Mouse (Mus musculus): ENCODE data around the gene Myo1b. TPM values are rescaled to one million over a fixed set of nuclear protein-coding genes. Genes with fewer than 3 reads are reported as not detected.

The Myo1b gene
- polyA plus RNA-seq, 1 experiment from 2014 or later, result 104 TPM

- 76% methylated on average over 5 of the region's 5 CpGs for WGBS
- Histone ChIP-seq H3K4me1 (ENCODE audit: control insufficient read depth, insufficient read depth, low read length) (no peaks in the 10 kb centered on the region), H3K27me3 (ENCODE audit: control insufficient read depth, insufficient read depth, low read length) (no peaks in the 10 kb centered on the region), H3K4me2 (no peak overlapping the region), H3K9ac (ENCODE audit: low read length) (no peak overlapping the region), H3K9me3 (ENCODE audit: control insufficient read depth, low read length) (no peaks in the 10 kb centered on the region), H3K27ac (ENCODE audit: low read depth, low read length) (no peak overlapping the region), H3K36me3 (ENCODE audit: control insufficient read depth, insufficient read depth, low read length) (no peaks in the 10 kb centered on the region), H3K4me3 (ENCODE audit: low read depth, low read length) (no peak overlapping the region)
- DNase-seq (ENCODE audit: low spot score, missing footprints) (peak; percentile 79), ATAC-seq (ENCODE audit: low FRiP score) (no peak)
These were observed 14.7 kb upstream of the Myo1b start for GRCm38 (mm10) chr1:51930584-51930983.

- DNase-seq (ENCODE audit: low spot score, missing footprints) (no peak), ATAC-seq (ENCODE audit: low FRiP score) (no peak)
- no peaks in the 10 kb centered on the region for H3K9me3 ChIP-seq (ENCODE audit: control insufficient read depth, low read length)
- H3K4me2 ChIP-seq, result no peak overlapping the region
- no peaks in the 10 kb centered on the region for H3K4me1 ChIP-seq (ENCODE audit: control insufficient read depth, insufficient read depth, low read length)
- no peaks in the 10 kb centered on the region for H3K27me3 ChIP-seq (ENCODE audit: control insufficient read depth, insufficient read depth, low read length)
- no peak overlapping the region for H3K4me3 ChIP-seq (ENCODE audit: low read depth, low read length)
- no peaks in the 10 kb centered on the region for H3K36me3 ChIP-seq (ENCODE audit: control insufficient read depth, insufficient read depth, low read length)
- no peak overlapping the region for H3K9ac ChIP-seq (ENCODE audit: low read length)
- no peak overlapping the region for H3K27ac ChIP-seq (ENCODE audit: low read depth, low read length)
- WGBS, result 77% methylated on average over 3 of the region's 3 CpGs
These were observed 13.7 kb upstream of the Myo1b start for GRCm38 (mm10) chr1:51929557-51929956.

GRCm38 (mm10) chr1:51922820-51923219 lies 6.9 kb upstream of the Myo1b start:
- H3K4me3 ChIP-seq (ENCODE audit: low read depth, low read length), result no peak overlapping the region
- 17% methylated on average over 12 of the region's 12 CpGs for WGBS
- no peak for DNase-seq (ENCODE audit: low spot score, missing footprints)
- H3K9ac ChIP-seq (ENCODE audit: low read length), result no peak overlapping the region
- H3K27ac ChIP-seq (ENCODE audit: low read depth, low read length), result no peak overlapping the region
- peak; percentile 93 for ATAC-seq (ENCODE audit: low FRiP score)
- no peak overlapping the region for H3K4me2 ChIP-seq
- no peaks in the 10 kb centered on the region for H3K36me3 ChIP-seq (ENCODE audit: control insufficient read depth, insufficient read depth, low read length)
- H3K27me3 ChIP-seq (ENCODE audit: control insufficient read depth, insufficient read depth, low read length), result no peaks in the 10 kb centered on the region
- H3K4me1 ChIP-seq (ENCODE audit: control insufficient read depth, insufficient read depth, low read length), result no peaks in the 10 kb centered on the region
- H3K9me3 ChIP-seq (ENCODE audit: control insufficient read depth, low read length), result no peaks in the 10 kb centered on the region

GRCm38 (mm10) chr1:51916276-51916675 lies 405 bp upstream of the Myo1b start:
- no peak overlapping the region for H3K27ac ChIP-seq (ENCODE audit: low read depth, low read length)
- no peaks in the 10 kb centered on the region for H3K27me3 ChIP-seq (ENCODE audit: control insufficient read depth, insufficient read depth, low read length)
- peak overlapping the region; percentile 57 for H3K4me2 ChIP-seq
- 53% methylated on average over 5 of the region's 5 CpGs for WGBS
- H3K9me3 ChIP-seq (ENCODE audit: control insufficient read depth, low read length), result no peaks in the 10 kb centered on the region
- DNase-seq (ENCODE audit: low spot score, missing footprints) (peak; percentile 88), ATAC-seq (ENCODE audit: low FRiP score) (peak; percentile 15)
- peak overlapping the region; percentile 78 for H3K4me3 ChIP-seq (ENCODE audit: low read depth, low read length)
- peaks cover 9% of the 10 kb centered on the region for H3K4me1 ChIP-seq (ENCODE audit: control insufficient read depth, insufficient read depth, low read length)
- H3K36me3 ChIP-seq (ENCODE audit: control insufficient read depth, insufficient read depth, low read length), result no peaks in the 10 kb centered on the region
- H3K9ac ChIP-seq (ENCODE audit: low read length), result no peak overlapping the region

- Histone ChIP-seq H3K9ac (ENCODE audit: low read length) (peak overlapping the region; percentile 97), H3K4me2 (peak overlapping the region; percentile 57), H3K36me3 (ENCODE audit: control insufficient read depth, insufficient read depth, low read length) (no peaks in the 10 kb centered on the region), H3K27me3 (ENCODE audit: control insufficient read depth, insufficient read depth, low read length) (no peaks in the 10 kb centered on the region), H3K4me3 (ENCODE audit: low read depth, low read length) (peak overlapping the region; percentile 78), H3K27ac (ENCODE audit: low read depth, low read length) (peak overlapping the region; percentile 85), H3K4me1 (ENCODE audit: control insufficient read depth, insufficient read depth, low read length) (peaks cover 9% of the 10 kb centered on the region), H3K9me3 (ENCODE audit: control insufficient read depth, low read length) (no peaks in the 10 kb centered on the region)
- ATAC-seq (ENCODE audit: low FRiP score) (peak; percentile 91), DNase-seq (ENCODE audit: low spot score, missing footprints) (peak; percentile 97)
- WGBS, result under 1% methylated on average over 27 of the region's 33 CpGs
These were observed 758 bp downstream of the Myo1b start for GRCm38 (mm10) chr1:51915051-51915575.

- no peak overlapping the region for H3K9ac ChIP-seq (ENCODE audit: low read length)
- no peak for DNase-seq (ENCODE audit: low spot score, missing footprints)
- WGBS, result 77% methylated on average over 3 of the region's 3 CpGs
- no peaks in the 10 kb centered on the region for H3K27me3 ChIP-seq (ENCODE audit: control insufficient read depth, insufficient read depth, low read length)
- ATAC-seq (ENCODE audit: low FRiP score), result no peak
- no peak overlapping the region for H3K4me3 ChIP-seq (ENCODE audit: low read depth, low read length)
- H3K9me3 ChIP-seq (ENCODE audit: control insufficient read depth, low read length), result no peaks in the 10 kb centered on the region
- no peaks in the 10 kb centered on the region for H3K36me3 ChIP-seq (ENCODE audit: control insufficient read depth, insufficient read depth, low read length)
- H3K4me2 ChIP-seq, result peak overlapping the region; percentile 21
- H3K4me1 ChIP-seq (ENCODE audit: control insufficient read depth, insufficient read depth, low read length), result peaks cover 9% of the 10 kb centered on the region
- H3K27ac ChIP-seq (ENCODE audit: low read depth, low read length), result no peak overlapping the region
These were observed 1.8 kb downstream of the Myo1b start for GRCm38 (mm10) chr1:51914095-51914494.

GRCm38 (mm10) chr1:51913071-51913814 lies 2.6 kb downstream of the Myo1b start:
- no peak for DNase-seq (ENCODE audit: low spot score, missing footprints)
- no peak overlapping the region; the same call in 1 of the 2 replicates for H3K4me2 ChIP-seq

GRCm38 (mm10) chr1:51911331-51911730 lies 4.5 kb downstream of the Myo1b start:
- Histone ChIP-seq H3K9ac (ENCODE audit: low read length) (no peak overlapping the region), H3K9me3 (ENCODE audit: control insufficient read depth, low read length) (no peaks in the 10 kb centered on the region), H3K36me3 (ENCODE audit: control insufficient read depth, insufficient read depth, low read length) (no peaks in the 10 kb centered on the region), H3K27me3 (ENCODE audit: control insufficient read depth, insufficient read depth, low read length) (no peaks in the 10 kb centered on the region), H3K4me1 (ENCODE audit: control insufficient read depth, insufficient read depth, low read length) (peaks cover 14% of the 10 kb centered on the region), H3K27ac (ENCODE audit: low read depth, low read length) (no peak overlapping the region), H3K4me3 (ENCODE audit: low read depth, low read length) (no peak overlapping the region), H3K4me2 (no peak overlapping the region)
- no peak for DNase-seq (ENCODE audit: low spot score, missing footprints)
- WGBS, result 69% methylated on average over 4 of the region's 4 CpGs
- ATAC-seq (ENCODE audit: low FRiP score), result no peak

More at GRCm38 (mm10) chr1:51913071-51913814, 2.6 kb downstream of the Myo1b start:
- Histone ChIP-seq H3K27ac (ENCODE audit: low read depth, low read length) (no peak overlapping the region), H3K9me3 (ENCODE audit: control insufficient read depth, low read length) (no peaks in the 10 kb centered on the region), H3K9ac (ENCODE audit: low read length) (no peak overlapping the region), H3K36me3 (ENCODE audit: control insufficient read depth, insufficient read depth, low read length) (no peaks in the 10 kb centered on the region), H3K4me1 (ENCODE audit: control insufficient read depth, insufficient read depth, low read length) (peaks cover 12% of the 10 kb centered on the region), H3K27me3 (ENCODE audit: control insufficient read depth, insufficient read depth, low read length) (no peaks in the 10 kb centered on the region), H3K4me3 (ENCODE audit: low read depth, low read length) (no peak overlapping the region)
- ATAC-seq (ENCODE audit: low FRiP score), result no peak
- WGBS, result 76% methylated on average over 14 of the region's 14 CpGs

- ATAC-seq (ENCODE audit: low FRiP score) (no peak), DNase-seq (ENCODE audit: low spot score, missing footprints) (no peak)
- H3K27ac ChIP-seq (ENCODE audit: low read depth, low read length), result no peak overlapping the region
These were observed 6.7 kb downstream of the Myo1b start for GRCm38 (mm10) chr1:51909204-51909603.

More at GRCm38 (mm10) chr1:51909204-51909603, 6.7 kb downstream of the Myo1b start:
- Histone ChIP-seq H3K4me3 (ENCODE audit: low read depth, low read length) (no peak overlapping the region), H3K4me2 (no peak overlapping the region), H3K9me3 (ENCODE audit: control insufficient read depth, low read length) (no peaks in the 10 kb centered on the region), H3K36me3 (ENCODE audit: control insufficient read depth, insufficient read depth, low read length) (no peaks in the 10 kb centered on the region), H3K4me1 (ENCODE audit: control insufficient read depth, insufficient read depth, low read length) (peaks cover 13% of the 10 kb centered on the region), H3K9ac (ENCODE audit: low read length) (no peak overlapping the region), H3K27me3 (ENCODE audit: control insufficient read depth, insufficient read depth, low read length) (no peaks in the 10 kb centered on the region)
- 89% methylated on average over 2 of the region's 2 CpGs for WGBS
